Mouse (Mus musculus) cerebellum, adult 9-10 months (tissue): ENCODE measurements around the gene Kpna6.

Source experiments
- DNase-seq: peaks from one replicate; pipeline ENCODE4 v3.0.0; 2022

Kpna6 gene

DNA sequence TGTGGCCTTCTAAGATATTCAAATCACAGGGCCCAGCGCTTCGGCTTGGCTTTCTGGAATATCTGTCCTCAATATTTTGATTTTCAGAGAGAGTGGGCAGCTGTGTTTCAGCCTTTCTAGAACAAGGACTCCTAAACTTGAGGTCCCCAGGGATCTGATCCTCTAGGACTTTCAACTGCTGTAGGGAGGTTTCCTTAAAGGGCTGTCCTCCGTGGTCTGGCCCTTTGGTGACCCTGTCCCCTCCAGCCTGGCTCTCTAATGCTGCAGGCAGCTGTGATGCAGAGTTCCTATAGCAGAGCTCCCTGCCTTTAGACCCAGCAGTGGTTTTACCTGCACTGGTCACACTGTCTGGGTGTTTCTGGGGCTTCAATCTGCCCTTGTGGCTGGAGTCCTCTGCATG lies 55.9 kb downstream of the Kpna6 start:
- no peak for DNase-seq

- DNase-seq, result no peak
Observed at GRCm38 (mm10) chr4:129615801-129616290, 56.7 kb downstream of the Kpna6 start.

DNA sequence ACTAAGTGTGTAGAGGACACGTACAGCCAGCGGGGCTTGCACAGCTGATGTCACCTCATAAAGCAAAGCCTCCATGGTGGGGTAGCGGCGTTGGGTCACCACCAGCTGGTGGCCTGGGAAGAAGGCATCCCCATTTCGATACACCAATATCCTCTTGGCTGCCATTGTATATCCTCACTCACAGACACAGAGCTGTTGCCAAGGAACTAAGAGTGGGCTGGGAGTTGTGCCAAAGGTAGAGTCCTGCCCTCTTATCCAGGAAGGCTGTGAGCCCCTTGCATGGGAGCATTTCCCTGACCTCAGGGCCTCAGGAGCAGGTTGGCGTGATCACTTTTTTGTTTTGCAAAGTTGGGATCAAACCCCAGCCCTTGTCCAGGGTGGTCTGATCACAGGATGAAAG lies 58.5 kb downstream of the Kpna6 start, which contains the start of gene Dcdc2b:
Dcdc2b (minus strand) TSS at position 165 of the 400 bp plus-strand sequence.
- no peak for DNase-seq

GRCm38 (mm10) chr4:129610472-129610871 lies 62.1 kb downstream of the Kpna6 start:
- DNase-seq, result no peak

- no peak for DNase-seq
Observed at GRCm38 (mm10) chr4:129610026-129610425, 62.5 kb downstream of the Kpna6 start.

- DNase-seq, result no peak
Observed at GRCm38 (mm10) chr4:129609139-129609631, 63.4 kb downstream of the Kpna6 start.

- DNase-seq, result peak; percentile 86
Observed at GRCm38 (mm10) chr4:129608426-129609025, 64.0 kb downstream of the Kpna6 start.

DNA sequence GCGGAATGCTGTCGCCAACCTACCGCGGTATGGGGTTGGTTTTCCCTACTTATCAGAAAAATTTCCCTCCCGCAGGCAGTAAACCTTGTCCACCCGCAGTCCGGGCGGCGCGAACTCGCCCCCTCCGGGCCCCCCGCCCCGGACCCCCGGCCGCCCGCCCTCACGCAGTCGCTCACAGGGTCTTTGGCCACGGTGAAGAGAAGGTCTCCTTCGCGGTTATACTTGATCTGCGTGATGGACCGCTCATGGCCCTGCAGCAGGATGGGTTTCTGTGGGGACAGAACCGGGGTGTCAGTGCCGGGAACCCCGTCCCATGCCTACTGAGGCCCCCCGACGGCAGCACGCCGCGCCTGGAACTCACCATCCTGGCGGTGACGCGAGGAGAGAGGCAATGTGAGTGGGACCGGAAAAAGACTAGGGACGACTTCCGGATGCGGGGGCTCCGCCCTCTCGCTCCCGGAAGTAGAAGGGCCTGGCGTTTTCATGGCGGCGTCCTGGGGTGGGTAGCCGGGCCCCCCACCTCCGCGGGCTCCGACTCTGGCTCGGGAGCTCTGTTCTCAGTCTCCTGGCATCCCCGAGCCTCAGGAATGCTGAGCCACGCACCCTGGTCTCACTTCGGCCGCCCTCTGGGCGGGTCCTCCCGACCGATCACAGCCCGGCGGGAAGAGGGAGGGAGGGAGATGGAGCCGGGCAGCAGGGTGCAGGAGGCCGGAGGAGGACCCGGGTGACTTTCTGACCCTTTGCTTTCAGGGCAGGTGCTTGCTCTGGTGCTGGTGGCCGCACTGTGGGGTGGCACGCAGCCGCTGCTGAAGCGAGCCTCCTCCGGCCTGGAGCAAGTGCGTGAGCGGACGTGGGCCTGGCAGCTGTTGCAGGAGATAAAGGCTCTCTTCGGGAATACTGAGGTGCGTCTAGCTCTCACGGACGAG lies 72.1 kb downstream of the Kpna6 start, which contains the start of the genes Eif3i and Tmem234:
Eif3i (minus strand) TSS at position 416 of the 926 bp plus-strand sequence.
Tmem234 (plus strand) TSS at position 436 of the 926 bp plus-strand sequence.
- peak; percentile 73 for DNase-seq
